Mouse (Mus musculus): ENCODE results near the gene Papss1.

- TF ChIP-seq POLR2A (IDR thresholded peaks at IDR 0.05; ENCODE audit: extremely low read depth, insufficient read depth, low read length): no peak
- no peak for TF ChIP-seq CTCF (IDR thresholded peaks at IDR 0.05; ENCODE audit: low read depth, low read length)
These were observed 38.4 kb downstream of the Papss1 start for GRCm38 (mm10) chr3:131602995-131603414.
